Mouse (Mus musculus): ENCODE data around the gene Bcas3. TPM values are rescaled to one million over a fixed set of nuclear protein-coding genes. Genes with fewer than 3 reads are reported as not detected.
A peak's percentile ranks its signal among the peaks of the same experiment; 100 is the strongest.

The Bcas3 gene
- total RNA-seq, 1 experiment from 2014 or later: 19.2 TPM

DNA sequence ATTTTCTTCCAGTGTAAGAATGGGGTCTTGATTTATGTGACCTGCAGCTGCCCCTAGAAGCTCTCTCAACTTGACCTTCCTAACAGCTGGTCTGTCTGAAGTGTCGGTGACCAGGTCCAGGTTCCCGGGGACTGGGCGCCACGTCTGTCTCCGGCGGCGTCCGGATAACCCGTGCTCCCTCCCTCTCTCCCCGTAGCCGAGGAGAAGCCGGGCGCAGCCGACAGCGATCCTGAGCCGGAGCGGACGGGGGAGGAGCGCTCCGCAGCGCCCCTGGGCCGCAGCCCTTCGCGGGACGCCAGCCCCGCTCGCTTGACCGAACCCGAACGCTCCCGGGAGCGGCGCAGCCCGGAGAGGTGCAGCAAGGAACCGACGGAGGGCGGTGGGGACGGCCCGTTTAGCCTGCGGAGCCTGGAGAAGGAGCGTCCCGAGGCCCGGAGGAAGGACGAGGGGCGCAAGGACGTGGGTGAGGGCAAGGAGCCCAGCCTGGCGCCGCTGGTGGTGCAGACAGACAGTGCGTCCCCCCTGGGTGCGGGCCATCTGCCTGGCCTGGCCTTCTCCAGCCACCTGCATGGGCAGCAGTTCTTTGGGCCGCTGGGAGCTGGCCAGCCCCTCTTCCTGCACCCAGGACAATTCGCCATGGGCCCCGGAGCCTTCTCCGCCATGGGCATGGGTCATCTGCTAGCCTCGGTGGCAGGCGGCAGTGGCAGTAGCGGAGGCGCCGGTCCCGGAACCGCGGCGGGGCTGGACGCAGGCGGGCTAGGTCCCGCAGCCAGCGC, 484.9 kb downstream of the Bcas3 start:
- no peak for ATAC-seq (replicated peaks; ENCODE audit: insufficient number of reproducible peaks, low FRiP score, low TSS enrichment, poor library complexity, severe bottlenecking)

DNA sequence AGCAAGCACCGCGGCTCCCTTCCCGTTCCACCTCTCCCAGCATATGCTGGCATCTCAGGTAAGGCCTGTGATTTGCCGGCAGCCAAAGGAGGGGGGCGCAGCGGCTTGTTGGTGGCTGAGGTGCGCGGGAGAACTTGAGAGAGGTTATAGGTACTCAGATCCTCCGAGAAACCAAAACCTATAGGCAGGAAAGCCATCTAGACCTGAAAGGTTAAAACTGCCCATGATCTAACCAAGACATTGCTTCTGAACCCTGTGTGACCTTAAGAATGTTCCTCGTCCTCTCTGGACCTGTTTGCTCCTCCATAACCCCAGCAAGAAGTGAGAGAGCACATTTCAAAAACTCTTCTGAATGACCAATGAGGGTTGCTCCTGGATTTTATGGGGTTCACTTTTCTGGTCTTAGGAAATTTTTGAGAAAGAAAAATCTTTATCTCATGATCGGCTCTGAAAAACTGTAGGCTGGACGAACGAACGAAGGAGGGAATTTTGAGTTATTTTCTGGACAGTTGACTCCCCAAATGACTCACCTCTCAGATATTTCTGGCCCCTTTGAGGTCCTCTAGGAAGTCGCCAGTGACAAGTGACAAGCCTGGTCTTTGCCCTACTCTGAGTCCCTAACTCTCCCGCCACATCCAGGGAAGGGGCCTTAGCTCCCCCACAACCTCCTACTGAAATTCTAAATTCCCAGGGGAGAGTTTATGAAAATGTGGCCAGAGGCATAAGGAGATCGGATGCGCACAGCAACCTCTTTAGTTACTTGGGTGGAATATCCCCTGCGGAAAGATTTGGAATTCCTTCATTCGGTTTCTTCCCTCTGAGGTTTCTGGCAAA, 485.7 kb downstream of the Bcas3 start:
- no peak for ATAC-seq (replicated peaks; ENCODE audit: insufficient number of reproducible peaks, low FRiP score, low TSS enrichment, poor library complexity, severe bottlenecking)

GRCm38 (mm10) chr11:85839258-85840030, 486.5 kb downstream of the Bcas3 start:
- no peak for ATAC-seq (replicated peaks; ENCODE audit: insufficient number of reproducible peaks, low FRiP score, low TSS enrichment, poor library complexity, severe bottlenecking)

GRCm38 (mm10) chr11:85840031-85840802, 487.2 kb downstream of the Bcas3 start:
- no peak for ATAC-seq (replicated peaks; ENCODE audit: insufficient number of reproducible peaks, low FRiP score, low TSS enrichment, poor library complexity, severe bottlenecking)

GRCm38 (mm10) chr11:85840803-85841145, 487.8 kb downstream of the Bcas3 start:
- no peak for ATAC-seq (replicated peaks; ENCODE audit: insufficient number of reproducible peaks, low FRiP score, low TSS enrichment, poor library complexity, severe bottlenecking)

GRCm38 (mm10) chr11:85841211-85841681, 488.3 kb downstream of the Bcas3 start:
- ATAC-seq (replicated peaks; ENCODE audit: insufficient number of reproducible peaks, low FRiP score, low TSS enrichment, poor library complexity, severe bottlenecking): no peak

DNA sequence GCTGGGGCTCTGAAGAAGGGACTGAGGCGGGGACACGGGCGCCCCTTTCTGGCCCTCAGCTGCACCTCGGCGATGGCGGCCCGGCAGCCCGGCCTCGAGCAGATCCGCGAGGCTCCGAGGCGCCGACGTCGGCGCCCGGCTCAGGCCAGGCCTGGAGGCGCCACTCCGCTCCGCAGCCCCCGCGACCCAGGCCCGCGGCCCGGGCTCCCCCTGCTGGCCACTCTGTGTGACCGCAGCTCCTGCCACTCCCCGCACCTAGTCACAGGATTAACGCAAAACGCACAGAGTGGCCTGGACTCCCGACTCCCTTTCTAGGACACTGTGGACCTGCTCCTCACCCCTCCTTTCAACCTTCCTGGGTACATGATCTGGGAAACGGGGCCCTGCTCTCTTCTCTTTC, 489.0 kb downstream of the Bcas3 start:
- no peak for ATAC-seq (replicated peaks; ENCODE audit: insufficient number of reproducible peaks, low FRiP score, low TSS enrichment, poor library complexity, severe bottlenecking)

DNA sequence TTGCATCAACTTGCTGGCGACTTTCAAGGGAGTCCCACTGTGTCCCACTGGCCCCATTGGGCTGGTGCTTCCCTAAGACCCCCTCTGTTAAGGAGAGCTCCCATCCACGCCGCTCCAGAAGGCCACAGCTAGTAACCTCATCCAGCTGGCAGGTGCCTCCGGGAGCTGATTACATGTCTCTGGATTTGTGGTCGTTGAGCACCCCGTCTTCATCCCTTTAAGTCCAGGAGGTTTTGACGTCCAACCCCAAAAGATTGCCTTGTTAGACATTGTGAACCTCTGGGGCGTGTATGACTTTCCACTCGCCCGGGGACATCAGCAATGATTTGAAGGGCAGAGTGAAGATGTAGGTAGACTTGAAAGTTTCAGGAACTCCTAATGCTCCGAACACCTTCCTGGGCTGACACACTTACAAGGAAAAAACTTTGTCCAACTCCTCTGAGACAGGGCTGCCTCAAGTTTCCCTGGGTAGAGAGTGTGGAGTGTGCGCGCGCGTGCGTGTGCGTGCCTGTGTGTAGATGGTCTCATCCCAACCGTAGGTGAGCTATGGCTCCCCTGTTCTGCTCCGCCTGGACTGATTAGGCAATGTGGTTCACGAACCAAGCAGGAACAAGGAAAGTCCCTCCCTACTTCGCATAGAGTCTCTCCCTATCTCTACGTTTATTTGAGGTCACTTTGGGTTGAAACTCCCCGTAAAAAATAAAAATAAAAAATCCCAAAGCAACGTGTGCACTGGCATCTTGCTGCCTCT, 489.8 kb downstream of the Bcas3 start:
- ATAC-seq (replicated peaks; ENCODE audit: insufficient number of reproducible peaks, low FRiP score, low TSS enrichment, poor library complexity, severe bottlenecking): no peak

GRCm38 (mm10) chr11:85843347-85843692, 490.4 kb downstream of the Bcas3 start:
- no peak for ATAC-seq (replicated peaks; ENCODE audit: insufficient number of reproducible peaks, low FRiP score, low TSS enrichment, poor library complexity, severe bottlenecking)

DNA sequence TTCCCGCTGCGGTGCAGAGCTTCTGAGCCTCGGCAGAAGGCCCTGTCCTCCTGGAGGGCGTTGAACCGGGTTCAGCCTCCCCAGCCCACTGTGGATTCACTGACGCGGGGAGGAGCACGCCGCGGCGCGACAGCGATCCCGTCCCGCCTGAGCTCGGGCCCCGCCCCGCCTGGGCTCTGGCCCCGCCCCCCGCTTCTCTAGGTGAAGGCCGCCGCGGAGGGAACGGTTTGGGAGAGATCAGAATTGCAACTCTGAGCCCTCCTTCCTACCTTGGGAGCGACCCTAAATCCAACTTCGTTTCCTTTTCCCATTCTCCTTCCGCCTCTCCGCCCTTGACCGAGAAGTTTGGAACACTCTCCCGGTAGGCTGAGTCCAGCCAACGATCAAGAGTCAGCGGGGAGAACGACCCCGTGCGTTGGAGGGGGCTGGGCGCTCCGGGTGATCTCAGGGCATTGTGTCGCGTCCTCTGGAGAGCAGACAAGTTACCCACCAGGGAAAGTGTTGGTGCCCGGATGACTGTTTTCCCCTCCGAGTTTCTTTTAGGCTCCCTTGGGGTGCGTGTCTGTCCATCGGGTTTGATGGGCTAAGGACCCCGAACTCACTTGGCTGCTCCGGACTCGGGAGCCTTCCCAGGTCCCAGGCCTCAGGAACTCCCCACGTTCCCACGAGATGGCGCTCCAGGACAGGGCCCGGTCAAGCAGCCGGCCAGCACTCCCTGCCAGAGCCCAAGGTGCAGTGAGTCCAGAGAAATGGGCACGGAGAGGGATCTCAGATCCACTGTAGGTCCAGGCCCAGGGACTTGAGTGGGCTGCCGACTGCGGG, 491.4 kb downstream of the Bcas3 start:
- ATAC-seq (replicated peaks; ENCODE audit: insufficient number of reproducible peaks, low FRiP score, low TSS enrichment, poor library complexity, severe bottlenecking): no peak

DNA sequence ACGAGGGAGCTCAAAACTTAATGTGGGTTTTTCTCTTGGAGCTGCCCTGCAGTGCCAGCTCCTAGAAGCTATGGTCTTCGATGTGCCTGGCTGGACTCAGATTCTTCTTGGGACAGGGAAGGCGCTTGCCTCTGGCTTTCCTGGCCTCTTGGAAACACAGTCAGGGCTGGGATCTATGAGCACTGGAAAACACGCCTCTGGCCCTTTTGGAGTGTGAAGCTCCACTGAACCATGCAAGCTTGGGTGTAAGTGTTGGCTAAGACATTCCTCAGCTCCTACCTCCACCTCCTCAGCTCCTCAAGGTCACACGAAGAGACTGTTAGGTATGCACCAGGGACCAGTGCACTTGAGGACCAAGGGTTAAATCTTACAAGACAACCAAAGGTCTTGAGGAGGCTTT, 492.0 kb downstream of the Bcas3 start:
- no peak for ATAC-seq (replicated peaks; ENCODE audit: insufficient number of reproducible peaks, low FRiP score, low TSS enrichment, poor library complexity, severe bottlenecking)

DNA sequence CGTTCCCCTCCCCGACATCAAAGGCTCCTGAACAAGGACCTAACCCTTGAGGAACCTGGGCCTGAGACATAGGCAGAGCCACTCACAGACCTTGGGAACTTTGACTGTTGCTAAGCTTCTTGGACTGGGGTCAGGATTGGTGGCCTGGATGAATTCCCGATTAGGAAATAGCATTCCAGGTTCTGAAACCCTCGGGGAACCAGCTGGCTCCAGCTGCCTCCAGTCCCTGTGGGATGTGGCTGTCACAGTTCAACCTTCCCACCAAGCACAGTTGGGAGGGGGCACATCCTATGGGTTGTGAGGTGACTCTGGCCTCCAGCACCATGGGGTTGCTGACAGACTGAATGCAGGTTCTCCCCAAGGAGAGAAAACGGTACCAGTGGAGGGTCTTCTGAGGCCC, 493.0 kb downstream of the Bcas3 start:
- ATAC-seq (replicated peaks; ENCODE audit: insufficient number of reproducible peaks, low FRiP score, low TSS enrichment, poor library complexity, severe bottlenecking): no peak

DNA sequence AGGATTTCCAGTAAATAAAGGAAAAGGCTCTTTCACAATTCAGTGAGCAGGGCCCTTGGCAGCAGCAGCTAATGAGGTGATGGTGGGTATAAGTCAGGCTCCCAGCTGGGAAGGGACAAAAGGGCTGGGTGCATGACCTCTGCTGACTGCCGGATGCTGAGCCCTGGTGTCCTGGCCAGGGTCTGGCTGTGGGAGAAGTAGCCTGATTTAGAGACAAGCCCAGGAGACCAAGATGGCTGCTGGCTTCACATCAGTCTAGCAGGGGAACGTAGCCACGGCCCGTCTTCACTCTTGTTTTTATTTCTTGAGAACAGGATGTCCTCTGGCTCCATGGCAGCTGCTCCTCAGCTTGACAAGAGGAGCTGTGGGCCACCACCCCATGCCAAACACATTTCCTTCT, 493.5 kb downstream of the Bcas3 start:
- ATAC-seq (replicated peaks; ENCODE audit: insufficient number of reproducible peaks, low FRiP score, low TSS enrichment, poor library complexity, severe bottlenecking): no peak

DNA sequence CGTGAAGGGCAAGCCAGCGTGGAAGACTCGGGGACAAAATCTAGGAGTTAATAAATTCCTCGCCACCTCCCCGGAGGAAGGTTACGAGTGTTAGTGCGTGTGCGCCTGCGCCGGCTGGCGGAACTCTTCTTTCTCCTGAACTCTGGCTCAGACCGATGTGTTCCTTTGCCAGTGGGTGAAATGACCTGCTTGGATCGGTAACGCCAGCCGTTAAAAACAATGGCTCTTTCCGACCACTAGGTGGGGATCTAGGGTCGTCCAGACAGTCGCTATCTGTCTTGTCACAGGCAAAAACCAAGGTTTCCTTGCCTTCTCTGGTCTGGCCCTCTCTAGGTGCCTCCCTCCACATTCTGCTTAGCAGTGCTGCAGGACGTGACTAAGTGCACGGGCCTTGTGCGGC, 496.1 kb downstream of the Bcas3 start:
- peak; percentile 70 for ATAC-seq (replicated peaks; ENCODE audit: insufficient number of reproducible peaks, low FRiP score, low TSS enrichment, poor library complexity, severe bottlenecking)

GRCm38 (mm10) chr11:85850233-85850632, 497.3 kb downstream of the Bcas3 start, which contains the start of gene Gm11444:
Gm11444 (minus strand) TSS chr11:85850333.
- ATAC-seq (replicated peaks; ENCODE audit: insufficient number of reproducible peaks, low FRiP score, low TSS enrichment, poor library complexity, severe bottlenecking): no peak

GRCm38 (mm10) chr11:85850758-85851157, 497.8 kb downstream of the Bcas3 start:
- ATAC-seq (replicated peaks; ENCODE audit: insufficient number of reproducible peaks, low FRiP score, low TSS enrichment, poor library complexity, severe bottlenecking): no peak

DNA sequence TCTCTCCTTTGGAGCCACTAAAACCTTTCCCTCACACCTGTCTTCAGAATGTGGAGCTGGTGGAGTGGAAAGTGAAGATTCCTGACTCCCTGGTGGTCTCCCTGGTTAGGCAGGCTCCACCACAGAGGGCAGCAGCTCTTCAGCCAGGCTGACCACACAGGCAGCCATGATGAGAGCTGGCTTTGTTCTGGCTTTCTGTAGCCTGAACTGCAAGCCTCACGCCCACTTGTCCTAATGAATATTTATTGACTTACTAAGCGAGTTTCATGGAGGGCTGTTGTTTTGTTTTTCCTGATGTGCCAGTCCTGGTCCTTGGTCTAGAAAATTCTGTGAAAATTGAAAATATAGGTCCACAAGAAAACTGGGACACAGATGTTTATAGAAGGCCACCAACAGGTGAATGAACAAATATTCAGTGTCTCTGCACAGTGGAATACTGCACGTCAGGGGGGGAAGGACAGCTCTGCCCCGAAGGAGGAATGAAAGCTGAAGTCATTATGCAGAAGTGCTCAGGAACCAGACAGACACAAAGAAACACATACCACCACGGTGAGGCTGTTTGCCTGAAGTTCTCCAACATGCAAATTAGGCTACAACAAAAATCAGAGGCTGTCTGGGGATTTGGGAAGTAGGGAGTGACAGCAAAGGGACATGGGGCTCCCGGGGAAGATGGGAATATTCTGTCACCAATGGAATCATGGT, 505.2 kb downstream of the Bcas3 start:
- ATAC-seq (replicated peaks; ENCODE audit: insufficient number of reproducible peaks, low FRiP score, low TSS enrichment, poor library complexity, severe bottlenecking): no peak

All from monocyte, adult 5-6 weeks (primary cell).